Mouse (Mus musculus) lung, embryonic 14.5 days (tissue): ENCODE measurements at regions not wholly inside any gene's neighbourhood (a gene's known extent, or its start where the extent isn't known, plus 50 kb on each side); places are given as distances from the start of the nearest gene placed in this dataset.
A peak's percentile ranks its signal among the peaks of the same experiment; 100 is the strongest.

Experiments
- ATAC-seq: fragments of 200-750 bp; cut with Nextera tagmentation; 2 replicates; pipeline ENCODE4 v1.8.0; 2017; ENCODE audit warnings: mild to moderate bottlenecking, moderate TSS enrichment, moderate library complexity; ENCODE audit not compliant: insufficient read depth
- DNase-seq: peaks from one replicate; pipeline ENCODE4 v3.0.0-alpha.2; 2015
- H3K27ac ChIP-seq: fragments of 300-500 bp; sonication (generic); 2 replicates; pipeline ENCODE4 v1.5.1; 2014; ENCODE audit warnings: low read depth, mild to moderate bottlenecking, moderate library complexity
- H3K27me3 ChIP-seq: fragments of 300-500 bp; sonication (generic); 2 replicates; pipeline ENCODE4 v1.6.1; 2014; ENCODE audit warnings: low read length, control low read depth; ENCODE audit not compliant: insufficient read depth
- H3K36me3 ChIP-seq: fragments of 300-500 bp; sonication (generic); 2 replicates; pipeline ENCODE4 v1.6.1; 2014; ENCODE audit warnings: control low read depth; ENCODE audit not compliant: insufficient read depth
- H3K4me1 ChIP-seq: fragments of 300-500 bp; sonication (generic); 2 replicates; pipeline ENCODE4 v1.6.1; 2014; ENCODE audit warnings: antibody characterized with exemption, control low read depth; ENCODE audit not compliant: insufficient read depth
- H3K4me2 ChIP-seq: fragments of 300-500 bp; sonication (generic); 2 replicates; pipeline ENCODE4 v1.6.1; 2014; ENCODE audit warnings: mild to moderate bottlenecking
- H3K4me3 ChIP-seq: fragments of 300-500 bp; sonication (generic); 2 replicates; pipeline ENCODE4 v1.5.1; 2014; ENCODE audit warnings: low read depth, low read length
- H3K9ac ChIP-seq: fragments of 300-500 bp; sonication (generic); 2 replicates; pipeline ENCODE4 v1.6.1; 2014
- H3K9me3 ChIP-seq: fragments of 300-500 bp; sonication (generic); 2 replicates; pipeline ENCODE4 v1.6.1; 2016; ENCODE audit warnings: low read depth, low read length, control low read depth
- CTCF ChIP-seq: IDR thresholded peaks from 2 replicates; pipeline ENCODE4 v1.5.1; 2016; ENCODE audit warnings: antibody characterized with exemption, low read depth
- WGBS: fragments of 180-500 bp; shearing (Covaris S2); extraction: QIAGEN DNeasy Blood & Tissue Kit; methylation state at CpG from one replicate; pipeline ENCODE4 v1.1.7; 2014; 5-methylcytosine and 5-hydroxymethylcytosine counted together

DNA sequence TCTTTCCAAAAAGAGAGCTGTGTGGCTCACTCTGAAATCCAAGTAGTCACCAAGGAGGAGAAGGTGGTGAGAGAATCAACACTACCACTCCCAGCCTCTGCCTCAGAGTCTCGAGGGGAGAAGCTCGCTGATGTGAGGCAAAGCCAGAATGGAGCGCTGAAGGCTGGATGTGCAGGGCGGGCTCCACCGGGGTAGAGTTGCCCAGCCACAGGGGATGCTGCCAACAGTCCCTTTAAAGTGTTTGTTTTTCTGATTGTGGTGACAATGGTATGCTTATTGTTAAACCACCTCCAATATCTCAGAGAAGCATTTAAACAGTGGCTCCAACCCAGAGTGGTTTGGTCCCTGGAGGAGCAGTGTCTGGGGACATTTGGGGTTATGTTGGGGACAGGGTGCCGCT, 110.7 kb upstream of the Ptpn1 start:
- WGBS = 66% methylated on average over 6 of the region's 6 CpGs
- Histone ChIP-seq H3K4me1 (peaks cover 19% of the 10 kb centered on the region; the same call in 1 of the 2 replicates), H3K4me2 (no peak overlapping the region), H3K9me3 (0 out of 2 replicates have a peak, but pooled peaks cover 3% of the 10 kb centered on the region), H3K4me3 (no peak overlapping the region), H3K36me3 (no peaks in the 10 kb centered on the region), H3K9ac (no peak overlapping the region), H3K27ac (peak overlapping the region; percentile 16; the same call in 1 of the 2 replicates), H3K27me3 (no peaks in the 10 kb centered on the region)
- DNase-seq (no peak), ATAC-seq (no peak)
- TF ChIP-seq CTCF = no peak

GRCm38 (mm10) chr2:167818799-167819198, 113.1 kb upstream of the Ptpn1 start:
- ATAC-seq (peak; percentile 66), DNase-seq (peak; percentile 87)
- Histone ChIP-seq H3K27me3 (no peaks in the 10 kb centered on the region), H3K9ac (no peak overlapping the region), H3K9me3 (0 out of 2 replicates have a peak, but pooled peaks cover 3% of the 10 kb centered on the region), H3K4me3 (no peak overlapping the region), H3K36me3 (no peaks in the 10 kb centered on the region), H3K4me2 (0 out of 2 replicates have a peak overlapping the region, but pooled peaks have one; percentile 12), H3K4me1 (peaks cover 11% of the 10 kb centered on the region; the same call in 1 of the 2 replicates), H3K27ac (peak overlapping the region; percentile 69)
- TF ChIP-seq CTCF = no peak
- 46% methylated on average over 10 of the region's 10 CpGs for WGBS

GRCm38 (mm10) chr2:167817030-167817429, 114.8 kb upstream of the Ptpn1 start:
- 64% methylated on average over 9 of the region's 9 CpGs for WGBS
- ATAC-seq (no peak), DNase-seq (no peak)
- no peaks in the 10 kb centered on the region for H3K27me3 ChIP-seq
- no peak overlapping the region for H3K9ac ChIP-seq
- H3K4me3 ChIP-seq = no peak overlapping the region
- no peak for TF ChIP-seq CTCF
- H3K27ac ChIP-seq = no peak overlapping the region
- H3K9me3 ChIP-seq = no peaks in the 10 kb centered on the region
- no peaks in the 10 kb centered on the region for H3K36me3 ChIP-seq
- peaks cover 11% of the 10 kb centered on the region; the same call in 1 of the 2 replicates for H3K4me1 ChIP-seq
- H3K4me2 ChIP-seq = no peak overlapping the region

GRCm38 (mm10) chr2:167815123-167815522, 116.7 kb upstream of the Ptpn1 start:
- ATAC-seq = no peak
- no peak overlapping the region for H3K4me3 ChIP-seq

DNA sequence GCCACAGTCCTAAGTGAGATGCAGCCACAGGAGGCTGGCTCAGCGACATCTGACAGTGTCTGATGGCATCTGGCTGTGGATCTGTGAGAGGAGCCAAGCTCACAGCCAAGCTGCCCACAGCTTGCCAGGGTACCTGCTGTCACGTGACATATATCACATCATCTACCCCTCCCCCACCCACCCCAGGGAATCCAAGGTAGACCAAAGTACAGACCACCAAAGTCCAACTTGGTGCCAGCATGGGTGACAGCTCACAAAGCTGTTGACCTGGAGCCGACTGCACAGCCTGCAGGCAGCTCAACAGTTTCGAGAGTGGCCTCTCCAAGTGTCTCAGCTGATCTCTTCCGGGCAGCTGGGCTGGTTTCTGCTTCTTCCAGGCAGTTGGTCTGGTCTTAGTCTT, 119.6 kb upstream of the Tmem189 start:
- TF ChIP-seq CTCF = no peak
- no peaks in the 10 kb centered on the region for H3K9me3 ChIP-seq
- WGBS = 82% methylated on average over 5 of the region's 5 CpGs
- no peak overlapping the region for H3K9ac ChIP-seq
- no peaks in the 10 kb centered on the region for H3K27me3 ChIP-seq
- ATAC-seq (no peak), DNase-seq (no peak)
- H3K4me3 ChIP-seq = no peak overlapping the region
- peaks cover 4% of the 10 kb centered on the region for H3K4me1 ChIP-seq
- H3K4me2 ChIP-seq = no peak overlapping the region
- no peaks in the 10 kb centered on the region for H3K36me3 ChIP-seq
- H3K27ac ChIP-seq = no peak overlapping the region

More at GRCm38 (mm10) chr2:167815123-167815522, 116.7 kb upstream of the Ptpn1 start:
- Histone ChIP-seq H3K4me2 (no peak overlapping the region), H3K36me3 (no peaks in the 10 kb centered on the region), H3K9me3 (no peaks in the 10 kb centered on the region), H3K9ac (no peak overlapping the region), H3K4me1 (peaks cover 11% of the 10 kb centered on the region; the same call in 1 of the 2 replicates), H3K27ac (no peak overlapping the region), H3K27me3 (no peaks in the 10 kb centered on the region)
- WGBS = 49% methylated on average over 10 of the region's 10 CpGs
- TF ChIP-seq CTCF = no peak
- peak; percentile 40 for DNase-seq

DNA sequence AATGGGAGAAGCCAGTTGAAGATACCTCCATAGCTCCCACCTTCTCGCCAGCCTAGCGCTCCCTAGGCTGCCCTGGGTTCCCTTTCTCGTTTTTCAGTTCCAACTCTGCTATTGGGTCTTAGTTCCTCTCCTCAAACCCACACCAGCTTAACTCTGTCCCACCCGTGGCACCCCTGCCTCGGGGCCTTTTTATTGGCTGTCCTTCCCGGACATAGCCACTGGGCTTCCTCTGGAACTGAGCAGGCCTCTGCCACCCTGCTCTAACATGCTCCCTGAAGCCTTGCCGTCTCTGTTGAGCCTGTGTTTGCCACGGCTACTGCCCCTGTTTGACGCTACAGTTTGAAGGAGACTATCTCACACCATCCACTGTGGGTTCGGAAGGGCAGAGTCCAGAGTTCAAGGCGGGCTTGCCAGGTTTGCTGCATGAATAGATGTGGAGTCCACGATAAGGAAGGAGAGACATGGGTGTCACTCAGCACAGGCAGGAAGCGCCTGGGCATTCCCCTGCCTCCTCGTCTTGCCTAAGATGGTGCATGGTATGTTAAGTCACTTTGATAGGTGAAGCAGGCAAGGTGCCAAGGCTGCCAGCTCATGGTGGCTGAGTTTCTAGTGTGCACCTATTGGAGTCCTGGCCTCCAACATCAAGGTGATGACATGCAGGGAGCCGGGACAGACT, 116.1 kb upstream of the Tmem189 start:
- Histone ChIP-seq H3K36me3 (no peaks in the 10 kb centered on the region), H3K9me3 (no peaks in the 10 kb centered on the region), H3K27me3 (no peaks in the 10 kb centered on the region), H3K4me1 (peaks cover 7% of the 10 kb centered on the region), H3K4me3 (no peak overlapping the region), H3K27ac (no peak overlapping the region), H3K4me2 (no peak overlapping the region), H3K9ac (no peak overlapping the region)
- 72% methylated on average over 15 of the region's 15 CpGs for WGBS
- no peak for TF ChIP-seq CTCF
- no peak for DNase-seq
- no peak for ATAC-seq

DNA sequence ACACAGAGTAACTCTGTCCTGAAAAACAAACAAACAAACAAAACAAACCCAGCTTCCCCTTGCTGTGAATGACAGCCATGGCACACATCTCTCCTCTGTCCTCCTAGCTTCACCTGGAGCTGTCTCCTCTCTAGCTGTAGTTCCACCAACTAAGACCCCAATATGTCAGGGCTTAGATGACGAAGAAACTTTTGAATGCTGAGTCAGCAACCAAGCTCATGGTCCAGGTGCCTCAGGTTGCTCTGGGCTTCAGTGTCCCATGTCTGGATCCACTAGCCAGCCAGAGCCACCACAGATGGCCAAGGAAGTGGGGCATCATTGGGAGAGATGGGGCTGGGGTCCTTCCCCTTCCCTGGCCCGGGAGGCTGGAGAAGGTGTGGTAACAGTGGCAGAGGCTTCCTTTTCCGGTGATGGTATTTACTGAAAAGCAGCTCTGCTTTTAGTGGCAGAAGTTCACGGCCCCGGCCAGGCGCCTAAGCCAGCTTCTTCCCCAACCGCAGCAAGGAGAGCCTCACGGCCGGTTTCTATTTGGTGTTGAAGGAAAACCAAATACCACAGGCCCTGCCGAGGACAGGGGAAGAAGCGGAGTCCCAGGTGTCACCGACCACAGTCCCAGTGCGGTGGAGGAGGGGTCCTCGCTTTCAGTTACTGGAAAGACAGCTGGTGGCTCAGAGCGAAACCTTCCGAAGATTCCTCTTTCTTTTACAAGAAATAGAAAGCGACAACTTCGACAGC, 115.0 kb upstream of the Tmem189 start:
- H3K9me3 ChIP-seq = no peaks in the 10 kb centered on the region
- 30% methylated on average over 18 of the region's 18 CpGs for WGBS
- DNase-seq (no peak), ATAC-seq (no peak)
- H3K27me3 ChIP-seq = no peaks in the 10 kb centered on the region
- H3K36me3 ChIP-seq = no peaks in the 10 kb centered on the region
- TF ChIP-seq CTCF = no peak
- no peak overlapping the region for H3K4me2 ChIP-seq
- no peak overlapping the region for H3K4me3 ChIP-seq
- H3K9ac ChIP-seq = no peak overlapping the region
- H3K27ac ChIP-seq = no peak overlapping the region
- H3K4me1 ChIP-seq = peaks cover 9% of the 10 kb centered on the region
